Mouse (Mus musculus) intestine, embryonic 16.5 days (tissue): ENCODE results near the gene Rhbdd3. TPM values are rescaled to one million over a fixed set of nuclear protein-coding genes. Genes with fewer than 3 reads are reported as not detected.

Experiments used
- ATAC-seq: fragments of 200-750 bp; cut with Nextera tagmentation; 2 replicates; pipeline ENCODE4 v1.8.0; 2017; ENCODE audit warnings: moderate TSS enrichment, moderate library complexity
- H3K27ac ChIP-seq: fragments of 300-500 bp; sonication (generic); 2 replicates; pipeline ENCODE4 v1.5.1; 2014; ENCODE audit warnings: mild to moderate bottlenecking, low read length
- H3K27me3 ChIP-seq: fragments of 300-500 bp; sonication (generic); replicated peaks from 2 replicates; pipeline ENCODE4 v1.6.1; 2014; ENCODE audit warnings: low read length, control low read depth, mixed read lengths; ENCODE audit not compliant: control insufficient read depth, insufficient read depth
- H3K36me3 ChIP-seq: fragments of 300-500 bp; sonication (generic); 2 replicates; pipeline ENCODE4 v1.6.1; 2014; ENCODE audit warnings: low read length, control low read depth; ENCODE audit not compliant: control insufficient read depth, insufficient read depth
- H3K4me1 ChIP-seq: fragments of 300-500 bp; sonication (generic); 2 replicates; pipeline ENCODE4 v1.6.1; 2014; ENCODE audit warnings: low read length, control low read depth, mixed read lengths; ENCODE audit not compliant: control insufficient read depth, insufficient read depth
- H3K4me2 ChIP-seq: fragments of 300-500 bp; sonication (generic); 2 replicates; pipeline ENCODE4 v1.6.1; 2014; ENCODE audit warnings: low read depth, low read length, control low read depth
- H3K4me3 ChIP-seq: fragments of 300-500 bp; sonication (generic); 2 replicates; pipeline ENCODE4 v1.5.1; 2014; ENCODE audit warnings: mild to moderate bottlenecking, low read length
- H3K9ac ChIP-seq: fragments of 300-500 bp; sonication (generic); 2 replicates; pipeline ENCODE4 v1.6.1; 2014; ENCODE audit warnings: low read depth, low read length
- H3K9me3 ChIP-seq: fragments of 300-500 bp; sonication (generic); 2 replicates; pipeline ENCODE4 v1.6.1; 2016; ENCODE audit warnings: low read length, control low read depth; ENCODE audit not compliant: control insufficient read depth
- WGBS: fragments of 180-500 bp; shearing (Covaris S2); extraction: QIAGEN DNeasy Blood & Tissue Kit; methylation state at CpG from one replicate; pipeline ENCODE4 v1.1.7; 2014; 5-methylcytosine and 5-hydroxymethylcytosine counted together
- polyA plus RNA-seq: library from polyadenylated mRNA; unstranded; fragments of >200 nt; fragmentation: Nextera tagmentation; extraction: Ambion mirVana; gene quantifications from 2 replicates; pipeline ENCODE4 v1.2.1, GENCODE M21; 2015

Rhbdd3 gene
- polyA plus RNA-seq, 1 experiment from 2014 or later = 32.5 TPM

DNA sequence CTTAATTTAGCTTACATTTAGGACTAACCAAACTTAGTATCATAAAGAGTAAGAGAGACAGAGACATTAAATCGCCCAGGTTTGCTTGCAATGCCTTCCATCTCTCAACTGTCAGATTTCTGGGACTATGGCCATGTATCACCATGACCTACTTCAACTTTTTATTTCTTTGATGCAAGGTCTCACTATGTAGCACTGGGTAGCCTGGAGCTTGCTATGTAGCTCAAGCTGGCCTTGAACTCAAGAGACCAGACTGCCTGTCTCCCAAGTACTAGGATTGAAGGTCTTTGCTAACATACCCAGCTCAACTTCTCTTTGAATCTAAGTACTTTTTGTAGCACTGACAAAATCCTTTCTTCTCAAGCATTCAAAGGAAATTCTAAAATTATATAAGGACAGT is 9.6 kb upstream of the Rhbdd3 start:
- Histone ChIP-seq H3K27ac (no peak overlapping the region), H3K4me3 (no peak overlapping the region), H3K4me1 (peaks cover 5% of the 10 kb centered on the region; the same call in 1 of the 2 replicates), H3K27me3 (no peaks in the 10 kb centered on the region), H3K4me2 (no peak overlapping the region), H3K9ac (no peak overlapping the region), H3K36me3 (peaks cover 22% of the 10 kb centered on the region), H3K9me3 (no peaks in the 10 kb centered on the region)
- WGBS = 97% methylated on average over 1 of the region's 1 CpGs
- no peak for ATAC-seq

DNA sequence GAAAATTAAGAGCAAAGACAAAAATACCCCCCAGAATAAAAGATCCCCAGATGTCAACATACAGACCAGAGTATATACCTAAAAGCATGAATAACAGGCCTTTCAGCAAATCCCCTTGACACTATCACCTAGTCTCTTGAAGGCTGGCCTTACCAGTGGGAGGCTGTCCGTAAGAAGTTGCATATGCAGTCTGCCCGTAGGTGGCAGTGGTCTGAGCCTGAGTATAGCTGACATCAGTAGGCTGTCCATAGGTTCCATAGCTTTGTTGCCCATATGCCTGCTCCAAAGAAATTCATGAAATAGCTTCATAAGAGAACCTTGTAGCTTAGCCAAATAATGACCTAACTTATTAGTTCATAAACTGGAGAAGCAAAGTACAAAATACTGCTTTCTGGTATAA is 7.0 kb upstream of the Rhbdd3 start:
- Histone ChIP-seq H3K4me2 (no peak overlapping the region), H3K9me3 (no peaks in the 10 kb centered on the region), H3K27me3 (no peaks in the 10 kb centered on the region), H3K27ac (no peak overlapping the region), H3K4me3 (no peak overlapping the region), H3K9ac (no peak overlapping the region), H3K4me1 (peaks cover 16% of the 10 kb centered on the region), H3K36me3 (peaks cover 13% of the 10 kb centered on the region)
- WGBS = 46% methylated on average over 2 of the region's 2 CpGs
- ATAC-seq = 0 out of 2 replicates have a peak, but pooled peaks have one; percentile 38

DNA sequence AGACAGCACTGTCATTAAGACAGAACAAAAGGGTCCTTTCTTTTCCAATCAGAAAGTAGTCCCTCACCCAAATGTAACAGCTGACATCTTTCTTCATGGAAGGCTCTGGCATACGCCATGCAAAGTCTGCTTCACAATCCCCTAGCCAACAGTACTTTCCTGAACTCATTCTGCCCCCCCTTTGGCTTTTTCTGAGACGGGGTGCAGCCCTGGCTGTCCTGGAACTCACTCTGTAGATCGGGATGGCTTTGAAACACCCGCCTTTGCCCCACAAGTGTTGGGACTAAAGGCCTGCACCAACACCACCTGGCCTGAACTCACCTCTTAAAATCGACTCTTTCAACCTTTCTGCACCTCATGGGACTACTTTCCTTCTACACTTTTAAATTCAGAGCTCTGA is 2.8 kb upstream of the Rhbdd3 start:
- H3K36me3 ChIP-seq = peaks cover 3% of the 10 kb centered on the region; the same call in 1 of the 2 replicates
- no peak for ATAC-seq
- H3K4me1 ChIP-seq = peaks cover 28% of the 10 kb centered on the region
- 63% methylated on average over 5 of the region's 5 CpGs for WGBS
- no peak overlapping the region for H3K4me2 ChIP-seq
- H3K9ac ChIP-seq = no peak overlapping the region
- no peak overlapping the region for H3K4me3 ChIP-seq
- no peaks in the 10 kb centered on the region for H3K27me3 ChIP-seq
- no peaks in the 10 kb centered on the region for H3K9me3 ChIP-seq
- no peak overlapping the region for H3K27ac ChIP-seq

DNA sequence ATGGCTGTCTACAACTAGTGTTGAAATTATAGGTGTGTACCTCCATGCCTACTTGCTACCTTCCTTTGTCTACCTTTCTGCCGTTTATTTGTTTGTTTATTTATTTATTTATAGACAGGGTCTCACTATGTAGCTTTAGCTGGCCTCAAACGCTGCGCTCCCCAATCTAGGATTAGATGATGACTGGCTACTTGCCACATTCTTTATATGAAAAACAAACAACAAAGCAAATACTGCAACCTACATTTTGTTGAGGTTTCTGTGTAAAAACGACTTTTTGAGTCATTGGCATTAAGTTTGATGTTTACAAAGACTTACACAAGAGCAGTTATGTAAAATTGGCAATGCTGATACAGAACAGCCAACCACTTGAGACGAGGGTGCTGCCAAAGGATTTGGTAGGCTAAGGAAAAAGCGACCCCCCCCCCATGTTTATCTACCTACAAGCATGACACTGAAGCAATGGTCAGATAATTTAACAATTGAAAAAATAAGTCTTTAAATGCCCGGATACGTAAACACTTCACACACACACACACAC is 2.2 kb upstream of the Rhbdd3 start:
- Histone ChIP-seq H3K4me2 (peak overlapping the region; percentile 66), H3K27ac (no peak overlapping the region), H3K4me3 (peak overlapping the region; percentile 98; the same call in 1 of the 2 replicates), H3K36me3 (no peaks in the 10 kb centered on the region), H3K9me3 (no peaks in the 10 kb centered on the region), H3K4me1 (peaks cover 30% of the 10 kb centered on the region), H3K9ac (peak overlapping the region; percentile 100; the same call in 1 of the 2 replicates), H3K27me3 (no peaks in the 10 kb centered on the region)
- WGBS = 55% methylated on average over 8 of the region's 8 CpGs
- no peak for ATAC-seq

DNA sequence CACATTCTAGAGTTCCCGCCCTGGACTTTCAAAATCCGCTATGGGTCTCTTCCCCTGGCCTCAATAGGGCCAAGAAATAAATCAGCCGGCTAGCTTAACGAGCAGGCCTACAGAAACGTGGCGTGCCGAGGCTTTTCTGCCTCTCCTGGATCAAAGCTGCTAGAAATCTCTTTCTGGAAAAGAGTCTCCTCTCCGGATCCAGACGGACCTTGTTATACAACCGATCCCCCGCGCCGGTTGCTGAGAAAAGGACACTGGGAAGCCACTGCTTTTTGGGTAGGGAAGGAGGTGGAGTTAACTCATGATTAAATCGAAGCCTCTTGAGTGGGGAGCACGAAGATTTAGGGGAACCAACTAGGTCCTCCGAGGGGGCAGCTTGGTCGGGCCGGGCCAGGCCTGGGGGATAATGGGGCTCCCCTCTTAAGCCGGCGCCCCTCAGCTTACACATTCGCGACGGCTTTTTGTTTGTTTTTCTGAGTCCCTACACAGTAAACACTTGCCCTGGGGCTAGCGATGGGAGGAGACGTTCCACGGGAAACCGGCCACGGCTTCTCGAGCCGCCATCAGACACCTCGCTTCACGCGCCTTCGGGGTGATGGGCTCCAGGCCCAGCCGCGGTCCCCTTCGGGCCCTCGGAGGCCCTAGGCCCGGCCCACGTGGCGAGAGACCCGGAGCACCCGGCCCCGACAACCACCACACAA is 541 bp upstream of the Rhbdd3 start:
- H3K4me1 ChIP-seq = peaks cover 28% of the 10 kb centered on the region
- H3K9me3 ChIP-seq = no peaks in the 10 kb centered on the region
- peak overlapping the region; percentile 98 for H3K4me3 ChIP-seq
- peak overlapping the region; percentile 100 for H3K9ac ChIP-seq
- H3K36me3 ChIP-seq = no peaks in the 10 kb centered on the region; the same call in 1 of the 2 replicates
- peak overlapping the region; percentile 66 for H3K4me2 ChIP-seq
- WGBS = under 1% methylated on average over 44 of the region's 44 CpGs
- H3K27ac ChIP-seq = peak overlapping the region; percentile 95
- ATAC-seq = no peak
- H3K27me3 ChIP-seq = no peaks in the 10 kb centered on the region

DNA sequence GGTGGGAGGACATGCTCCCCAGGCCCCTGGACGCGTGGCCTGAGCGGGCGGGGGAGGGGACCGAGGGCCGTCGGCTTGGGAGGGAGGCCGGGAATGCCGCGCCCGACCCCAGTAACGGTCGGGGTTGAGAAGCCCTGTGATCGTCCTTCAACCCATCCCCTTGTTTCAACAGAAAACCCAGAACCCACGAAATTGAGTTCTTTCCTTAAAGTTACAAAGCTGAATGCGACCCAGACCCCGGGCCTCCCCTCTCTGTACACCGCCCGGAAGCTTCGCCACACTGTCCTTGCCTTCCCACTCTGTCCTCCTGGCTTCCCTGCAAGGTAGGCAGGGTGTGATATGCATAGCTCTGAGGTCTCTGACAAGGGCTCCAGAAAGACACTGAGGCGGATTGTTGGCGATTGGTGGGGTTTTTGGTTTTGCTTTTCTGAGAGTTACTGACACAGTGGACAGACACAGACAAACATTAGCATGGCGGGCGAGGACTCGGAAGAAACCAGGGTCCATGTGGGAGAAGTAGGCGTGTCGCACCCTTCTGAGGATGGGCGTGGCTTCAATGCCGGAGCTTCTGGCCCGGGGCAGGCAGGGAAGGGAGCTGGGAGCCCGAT is 954 bp downstream of the Rhbdd3 start:
- H3K27ac ChIP-seq = peak overlapping the region; percentile 95
- no peaks in the 10 kb centered on the region; the same call in none of the 2 replicates for H3K36me3 ChIP-seq
- peak overlapping the region; percentile 98 for H3K4me3 ChIP-seq
- ATAC-seq = peak; percentile 75
- H3K9me3 ChIP-seq = no peaks in the 10 kb centered on the region
- peaks cover 22% of the 10 kb centered on the region for H3K4me1 ChIP-seq
- peak overlapping the region; percentile 100 for H3K9ac ChIP-seq
- WGBS = under 1% methylated on average over 31 of the region's 31 CpGs
- peak overlapping the region; percentile 64 for H3K4me2 ChIP-seq
- no peaks in the 10 kb centered on the region for H3K27me3 ChIP-seq

DNA sequence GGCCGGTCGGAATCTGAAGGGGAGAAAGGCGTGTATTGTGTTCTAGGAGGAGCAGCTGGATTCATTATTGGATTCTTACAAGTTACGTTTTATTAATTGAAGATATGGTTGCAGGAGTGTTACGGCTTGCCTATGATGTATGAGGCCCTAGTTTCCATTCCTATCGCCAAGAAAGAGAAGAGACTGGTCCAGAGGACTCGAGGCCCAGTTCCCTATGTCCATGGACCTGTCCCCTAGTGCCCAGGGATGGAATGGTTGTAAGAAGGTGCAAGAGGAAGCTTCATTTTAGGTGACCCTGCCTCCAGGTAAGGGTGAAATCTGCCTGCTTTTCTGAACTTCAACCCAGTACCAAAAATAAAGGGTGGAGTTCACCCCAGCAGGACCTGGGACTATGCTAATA is 1.6 kb downstream of the Rhbdd3 start:
- under 1% methylated on average over 7 of the region's 7 CpGs for WGBS
- peak overlapping the region; percentile 95 for H3K27ac ChIP-seq
- H3K27me3 ChIP-seq = no peaks in the 10 kb centered on the region
- H3K4me3 ChIP-seq = peak overlapping the region; percentile 98
- H3K4me1 ChIP-seq = peaks cover 22% of the 10 kb centered on the region
- peak overlapping the region; percentile 64 for H3K4me2 ChIP-seq
- H3K9ac ChIP-seq = peak overlapping the region; percentile 100
- H3K36me3 ChIP-seq = no peaks in the 10 kb centered on the region; the same call in none of the 2 replicates
- no peak for ATAC-seq
- H3K9me3 ChIP-seq = no peaks in the 10 kb centered on the region

DNA sequence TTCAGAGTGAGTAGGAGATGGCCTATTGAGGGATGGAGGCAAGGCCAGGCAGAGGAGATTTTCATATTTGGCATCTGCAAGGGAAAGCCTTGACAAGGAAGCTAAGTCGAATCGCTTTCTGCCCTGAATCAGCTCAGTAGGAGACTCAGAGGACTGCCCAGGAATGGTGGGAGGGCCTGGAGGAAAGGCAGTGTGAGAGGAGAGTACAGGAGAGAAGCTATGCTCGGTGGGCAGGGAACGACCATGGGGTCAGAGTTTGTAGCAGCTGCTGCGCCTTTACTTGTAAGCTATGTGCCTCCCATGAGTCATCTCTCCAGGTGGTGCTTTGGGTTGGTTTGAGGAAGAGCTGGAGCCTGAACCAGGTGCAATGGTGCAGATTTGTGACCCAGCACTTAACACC is 2.1 kb downstream of the Rhbdd3 start:
- no peak overlapping the region for H3K27ac ChIP-seq
- H3K4me3 ChIP-seq = peak overlapping the region; percentile 12
- H3K9me3 ChIP-seq = no peaks in the 10 kb centered on the region
- no peaks in the 10 kb centered on the region; the same call in none of the 2 replicates for H3K36me3 ChIP-seq
- H3K9ac ChIP-seq = peak overlapping the region; percentile 38; the same call in 1 of the 2 replicates
- peaks cover 22% of the 10 kb centered on the region for H3K4me1 ChIP-seq
- no peaks in the 10 kb centered on the region for H3K27me3 ChIP-seq
- peak overlapping the region; percentile 64 for H3K4me2 ChIP-seq
- 48% methylated on average over 5 of the region's 5 CpGs for WGBS
- no peak for ATAC-seq

DNA sequence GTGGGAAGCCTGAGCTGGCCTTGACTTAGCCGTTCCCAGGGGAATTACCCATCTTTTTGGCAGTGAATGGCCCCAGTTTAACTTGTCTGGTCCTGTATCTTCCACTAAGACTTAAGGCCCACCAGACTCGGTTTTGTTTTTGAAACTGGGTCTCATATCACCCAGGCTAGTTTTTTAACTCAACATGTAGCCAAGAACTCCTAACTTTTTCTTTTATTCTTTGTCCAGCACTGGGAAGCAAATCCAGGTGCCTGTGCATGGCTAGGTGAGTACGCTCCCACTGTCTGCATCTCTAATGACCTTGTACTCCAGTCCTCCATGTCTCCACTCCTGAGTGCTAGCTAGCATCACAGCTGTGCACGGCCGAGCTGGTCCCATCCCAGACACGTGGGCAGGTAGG is 2.9 kb downstream of the Rhbdd3 start:
- no peak overlapping the region for H3K4me3 ChIP-seq
- H3K9ac ChIP-seq = peak overlapping the region; percentile 1; the same call in 1 of the 2 replicates
- peaks cover 15% of the 10 kb centered on the region for H3K4me1 ChIP-seq
- WGBS = 75% methylated on average over 6 of the region's 6 CpGs
- no peak overlapping the region for H3K4me2 ChIP-seq
- no peaks in the 10 kb centered on the region for H3K27me3 ChIP-seq
- no peak for ATAC-seq
- no peak overlapping the region for H3K27ac ChIP-seq
- H3K36me3 ChIP-seq = no peaks in the 10 kb centered on the region; the same call in none of the 2 replicates
- H3K9me3 ChIP-seq = no peaks in the 10 kb centered on the region
